Mouse (Mus musculus) skeletal muscle tissue, adult 2 months (tissue): ENCODE results near the gene Cx3cl1.

ENCODE experiments used
- DNase-seq: peaks from one replicate; pipeline ENCODE4 v3.0.0-alpha.2; 2012; ENCODE audit warnings: low read depth, low spot score

The Cx3cl1 gene

GRCm38 (mm10) chr8:94771941-94772670, at the start of gene Cx3cl1:
Gene Cx3cl1, plus strand, starts transcription at chr8:94772009.
- DNase-seq: peak; percentile 34

DNA sequence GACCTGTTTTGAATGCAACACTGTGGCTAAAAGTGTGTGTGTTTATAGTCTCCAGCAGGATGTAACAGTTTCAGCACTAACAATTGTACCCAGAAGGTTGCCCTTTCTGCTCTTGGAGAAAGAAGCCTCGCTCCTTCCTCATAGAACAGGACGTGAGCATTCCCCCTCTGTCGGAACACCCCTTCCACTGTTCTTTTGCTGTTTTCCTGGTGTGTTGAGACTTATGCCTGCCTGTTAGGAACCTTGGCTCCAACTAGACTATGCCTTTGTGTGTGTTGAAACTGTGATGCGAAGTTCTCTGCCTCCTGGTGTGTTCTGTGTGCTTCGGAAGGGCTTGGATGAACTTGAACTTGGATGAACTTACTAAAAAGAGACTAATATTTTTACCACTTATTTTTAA, 45.8 kb upstream of the Cx3cl1 start:
- no peak for DNase-seq

- DNase-seq: no peak
Observed at GRCm38 (mm10) chr8:94729301-94729700, 42.5 kb upstream of the Cx3cl1 start.

- peak; percentile 25 for DNase-seq
Observed at GRCm38 (mm10) chr8:94733821-94734465, 37.9 kb upstream of the Cx3cl1 start.

DNA sequence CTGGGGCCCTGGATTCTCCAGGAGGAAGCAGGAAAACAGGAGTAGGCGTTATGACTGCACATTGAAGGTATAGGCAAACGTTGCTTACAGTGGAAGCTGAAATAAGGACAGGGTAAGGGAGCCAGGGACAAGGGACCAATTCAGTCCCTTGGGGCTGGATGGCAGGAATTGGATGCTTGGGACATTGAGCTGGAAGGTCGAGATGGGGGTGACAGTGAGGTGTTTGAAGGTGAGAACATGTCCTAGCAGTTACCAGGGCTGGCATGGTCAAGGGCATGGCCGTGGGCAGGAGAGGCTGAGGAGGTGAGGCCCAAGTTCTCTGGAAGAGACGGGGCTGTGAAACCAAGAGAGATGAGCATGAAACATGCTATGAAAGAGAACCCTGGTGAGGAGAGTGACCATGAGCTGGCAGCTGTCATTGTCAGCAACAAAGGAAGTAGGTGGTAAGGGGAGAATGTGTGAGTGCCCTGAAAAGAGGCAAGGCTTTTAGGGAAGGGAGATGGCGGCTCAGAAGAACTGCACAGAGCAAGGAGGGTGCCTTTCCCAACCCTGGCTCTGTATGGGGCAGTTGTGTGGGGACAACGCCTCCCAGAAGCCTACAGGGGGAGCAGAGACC, 37.0 kb upstream of the Cx3cl1 start:
- no peak for DNase-seq

DNA sequence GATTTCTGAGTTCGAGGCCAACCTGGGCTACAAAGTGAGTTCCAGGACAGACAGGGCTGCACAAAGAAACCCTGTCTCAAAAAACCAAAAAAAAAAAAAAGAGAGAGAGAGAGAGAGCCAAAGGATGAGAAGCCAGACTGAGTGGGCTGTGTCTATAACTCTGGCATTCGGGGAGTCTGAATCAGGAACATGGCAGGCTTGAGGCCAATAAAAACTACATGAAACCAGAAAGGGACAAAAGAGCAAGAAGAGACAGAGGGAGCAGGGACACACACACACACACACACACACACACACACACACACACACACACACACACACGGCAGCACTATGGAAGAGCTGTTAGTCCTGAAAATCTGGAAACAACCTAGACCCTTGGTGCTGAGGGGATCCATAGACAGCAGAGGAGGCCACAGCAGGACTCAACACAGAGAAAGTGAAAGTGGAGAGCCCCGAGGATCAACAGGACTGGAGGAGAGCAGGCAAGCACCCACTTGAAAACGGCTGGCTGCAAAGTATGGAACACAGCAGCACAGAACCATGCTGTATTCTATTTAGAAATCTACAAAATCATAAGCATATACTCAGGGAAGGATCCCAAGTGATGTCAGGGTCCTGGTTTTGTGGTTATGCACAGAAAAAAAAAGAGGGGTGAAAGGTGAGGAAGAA, 36.2 kb upstream of the Cx3cl1 start:
- no peak for DNase-seq

GRCm38 (mm10) chr8:94739829-94740228, 32.0 kb upstream of the Cx3cl1 start:
- no peak for DNase-seq

- no peak for DNase-seq
Observed at GRCm38 (mm10) chr8:94740591-94740990, 31.2 kb upstream of the Cx3cl1 start.

- DNase-seq: no peak
Observed at GRCm38 (mm10) chr8:94741726-94742125, 30.1 kb upstream of the Cx3cl1 start.

DNA sequence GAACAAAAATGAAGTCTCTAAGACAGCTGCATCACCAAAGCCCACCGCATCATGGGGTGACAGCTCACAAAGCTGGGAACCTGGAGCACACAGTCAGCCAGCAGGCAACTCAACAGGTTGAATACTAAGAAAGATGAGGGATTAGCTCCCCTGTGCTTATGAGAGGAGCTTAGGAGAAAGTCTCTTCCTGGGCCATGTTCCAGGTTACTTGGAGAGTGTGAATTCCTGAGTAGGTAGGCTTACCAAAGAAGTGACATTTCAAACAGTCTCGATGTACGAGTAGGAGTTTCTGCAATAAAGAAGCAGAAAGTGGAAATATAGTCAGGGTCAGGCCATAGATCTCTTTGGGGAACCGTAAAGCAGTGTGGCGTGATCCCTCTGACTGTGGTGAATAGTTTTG, 27.3 kb upstream of the Cx3cl1 start:
- DNase-seq: no peak

GRCm38 (mm10) chr8:94744972-94745371, 26.8 kb upstream of the Cx3cl1 start:
- no peak for DNase-seq

GRCm38 (mm10) chr8:94745476-94746184, 26.2 kb upstream of the Cx3cl1 start, which contains the start of gene Ccl22:
Gene Ccl22, plus strand, starts transcription at chr8:94745590.
- DNase-seq: no peak

GRCm38 (mm10) chr8:94746832-94747231, 25.0 kb upstream of the Cx3cl1 start:
- DNase-seq: no peak

DNA sequence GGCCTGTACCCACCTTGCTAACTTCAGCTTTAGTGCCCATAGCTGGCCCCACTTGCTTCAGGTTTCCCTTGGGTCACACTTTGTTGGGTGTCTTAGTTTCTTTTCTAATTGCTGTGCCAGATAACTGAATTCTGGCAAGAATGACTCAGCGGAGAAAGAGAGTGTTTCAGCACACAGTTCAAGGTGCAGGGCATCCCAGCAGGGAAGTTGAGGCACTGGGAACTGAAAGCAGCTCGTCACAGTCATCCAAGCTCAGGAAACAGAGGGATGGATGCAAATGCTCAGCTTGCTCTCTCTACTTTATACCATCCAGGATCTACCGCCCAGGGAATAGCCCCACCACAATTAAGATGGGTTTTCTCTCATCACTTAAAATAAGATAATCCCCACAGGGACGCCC, 23.4 kb upstream of the Cx3cl1 start:
- DNase-seq: no peak

DNA sequence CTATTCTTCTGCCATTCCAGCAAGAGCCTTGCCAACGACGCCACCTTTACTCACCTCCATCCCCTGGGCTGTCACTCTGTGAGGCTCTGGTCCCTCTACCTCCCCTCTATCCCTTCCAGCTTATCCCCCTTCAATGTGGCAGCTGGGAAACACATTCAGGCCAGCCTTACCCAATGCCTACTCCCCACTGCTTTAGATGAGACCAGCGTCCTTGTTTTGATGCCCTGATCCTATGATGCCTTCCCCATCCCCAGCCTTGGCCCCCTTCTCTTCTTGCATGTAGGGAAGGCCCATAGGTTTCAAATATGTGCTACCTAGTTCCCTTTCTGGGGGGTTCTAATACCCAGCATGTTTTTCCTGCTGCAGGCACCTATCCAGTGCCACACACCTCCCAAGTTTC, 21.9 kb upstream of the Cx3cl1 start:
- no peak for DNase-seq

GRCm38 (mm10) chr8:94751023-94751849, 20.6 kb upstream of the Cx3cl1 start:
- DNase-seq: no peak

- DNase-seq: no peak
Observed at GRCm38 (mm10) chr8:94754006-94754405, 17.8 kb upstream of the Cx3cl1 start.

DNA sequence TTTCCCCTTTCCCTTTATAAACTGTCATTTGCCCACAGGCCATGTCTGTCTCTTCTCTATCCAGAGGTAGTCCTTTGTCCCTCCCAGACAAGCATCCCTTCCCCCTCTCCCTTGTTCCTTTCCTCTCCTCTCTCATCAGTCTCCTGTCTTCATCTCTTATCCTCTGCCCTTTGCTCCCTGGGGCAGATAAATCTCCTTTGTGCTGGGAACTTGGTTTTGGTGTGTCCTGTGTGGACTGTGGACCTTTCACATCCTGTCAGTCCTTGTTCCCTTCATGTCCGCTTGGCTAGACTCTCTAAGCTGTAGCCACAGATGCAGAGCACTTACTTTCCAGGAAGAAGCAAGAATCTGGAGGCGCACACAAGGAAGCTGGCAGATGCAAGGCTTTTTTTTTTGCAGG, 17.3 kb upstream of the Cx3cl1 start:
- DNase-seq: no peak

DNA sequence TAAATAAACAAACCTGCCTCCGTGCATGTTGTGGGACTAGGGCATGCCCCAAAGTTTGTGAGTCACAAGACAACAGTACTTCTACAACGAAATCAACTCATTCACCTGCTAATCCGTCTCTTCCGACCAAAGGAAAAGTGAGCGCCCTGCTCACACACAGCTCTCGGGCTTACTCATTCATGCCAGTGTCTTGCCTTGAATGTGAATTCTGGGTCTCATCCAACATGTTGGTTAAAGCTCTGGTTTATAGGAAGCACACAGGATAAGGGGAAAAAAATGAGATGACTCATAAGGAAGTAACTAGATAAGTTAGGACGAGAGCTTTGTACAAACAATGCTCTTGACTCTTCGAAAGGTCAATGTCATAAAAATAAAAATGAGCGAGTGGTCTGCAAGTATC, 4.8 kb upstream of the Cx3cl1 start:
- no peak for DNase-seq

- DNase-seq: no peak
Observed at GRCm38 (mm10) chr8:94770945-94771344, 864 bp upstream of the Cx3cl1 start.

GRCm38 (mm10) chr8:94773048-94773447, 1.2 kb downstream of the Cx3cl1 start:
- DNase-seq: no peak
